Mouse (Mus musculus): Measurements from ENCODE around the gene Paip2b. TPM values are rescaled to one million over a fixed set of nuclear protein-coding genes. Genes with fewer than 3 reads are reported as not detected.

Gene Paip2b
- total RNA-seq (2014; rRNA removed) (45.3 and 46.9 TPM in 2 replicates), polyA plus RNA-seq (2015; fragmentation: Nextera tagmentation; extraction: Ambion mirVana) (27.9 and 30.8 TPM in 2 replicates)

DNA sequence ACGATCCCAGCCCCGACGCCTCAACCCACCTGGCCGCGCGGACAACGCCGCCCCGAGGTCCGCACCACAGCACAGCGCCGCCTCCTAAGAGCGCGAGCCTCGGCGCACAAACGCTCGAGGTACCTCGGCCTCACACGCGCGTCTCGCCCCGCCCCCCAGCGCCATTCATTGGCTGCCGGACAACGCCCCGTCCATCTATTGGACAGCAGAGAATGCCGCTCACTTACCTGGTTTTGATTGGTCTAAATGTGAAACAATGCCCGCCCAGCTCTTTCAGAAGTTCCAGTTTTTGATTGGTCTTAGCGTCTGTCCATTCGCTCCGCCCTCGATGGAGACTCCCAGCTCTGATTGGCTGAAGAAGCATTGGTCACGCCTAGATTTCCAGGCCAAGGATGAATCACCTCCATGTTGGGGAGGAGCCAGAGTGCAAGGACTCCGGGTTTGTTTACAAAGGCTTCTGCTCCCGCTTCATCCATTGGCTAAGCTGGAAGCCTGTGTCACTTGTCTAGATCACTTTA, at the start of gene Paip2b:
Paip2b (minus strand) TSS at position 136 of the 518 bp plus-strand sequence.
- Histone ChIP-seq H3K27me3 (ENCODE audit: insufficient read depth, low read length) (no peaks in the 10 kb centered on the region), H3K4me3 (ENCODE audit: low read length) (peak within 1 kb of the TSS; percentile 74), H3K9me3 (ENCODE audit: low read length) (no peaks in the 10 kb centered on the region), H3K27ac (peak within 1 kb of the TSS; percentile 87), H3K9ac (replicated peaks; ENCODE audit: low read length) (peak within 1 kb of the TSS; percentile 82), H3K4me2 (ENCODE audit: low read depth, low read length) (peak within 1 kb of the TSS; percentile 80), H3K36me3 (ENCODE audit: insufficient read depth, low read length) (no peaks in the 10 kb centered on the region), H3K4me1 (ENCODE audit: insufficient read depth, low read length) (0 out of 2 replicates have a peak, but pooled peaks cover 9% of the 10 kb centered on the region)
- peak; percentile 99 for ATAC-seq
- under 1% methylated on average over 36 of the region's 37 CpGs for WGBS
- peak; percentile 99 for DNase-seq (ENCODE audit: low spot score)
- TF ChIP-seq CTCF (IDR thresholded peaks at IDR 0.05; ENCODE audit: low read depth): peak; percentile 20; the same call in 1 of the 2 replicates

GRCm38 (mm10) chr6:83879815-83880214, 48.3 kb upstream of the Paip2b start:
- Histone ChIP-seq H3K9ac (replicated peaks; ENCODE audit: low read length) (no peak overlapping the region), H3K27ac (no peak overlapping the region), H3K4me3 (ENCODE audit: low read length) (no peak overlapping the region), H3K36me3 (ENCODE audit: insufficient read depth, low read length) (no peaks in the 10 kb centered on the region), H3K9me3 (ENCODE audit: low read length) (no peaks in the 10 kb centered on the region), H3K27me3 (ENCODE audit: insufficient read depth, low read length) (no peaks in the 10 kb centered on the region), H3K4me2 (ENCODE audit: low read depth, low read length) (peak overlapping the region; percentile 26; the same call in 1 of the 2 replicates), H3K4me1 (ENCODE audit: insufficient read depth, low read length) (no peaks in the 10 kb centered on the region)
- DNase-seq (ENCODE audit: low spot score) (peak; percentile 84), ATAC-seq (no peak)
- peak; percentile 75 for TF ChIP-seq CTCF (IDR thresholded peaks at IDR 0.05; ENCODE audit: low read depth)
- under 1% methylated on average over 4 of the region's 4 CpGs for WGBS

GRCm38 (mm10) chr6:83867598-83868585, 36.4 kb upstream of the Paip2b start:
- WGBS: 1% methylated on average over 19 of the region's 19 CpGs
- TF ChIP-seq CTCF (IDR thresholded peaks at IDR 0.05; ENCODE audit: low read depth): peak; percentile 30; the same call in 1 of the 2 replicates
- Histone ChIP-seq H3K4me1 (ENCODE audit: insufficient read depth, low read length) (peaks cover 4% of the 10 kb centered on the region; the same call in 1 of the 2 replicates), H3K27me3 (ENCODE audit: insufficient read depth, low read length) (no peaks in the 10 kb centered on the region), H3K4me2 (ENCODE audit: low read depth, low read length) (peak overlapping the region; percentile 99), H3K9me3 (ENCODE audit: low read length) (no peaks in the 10 kb centered on the region), H3K36me3 (ENCODE audit: insufficient read depth, low read length) (no peaks in the 10 kb centered on the region), H3K27ac (peak overlapping the region; percentile 66), H3K9ac (replicated peaks; ENCODE audit: low read length) (peak overlapping the region; percentile 70), H3K4me3 (ENCODE audit: low read length) (peak overlapping the region; percentile 71)
- DNase-seq (ENCODE audit: low spot score): peak; percentile 73
- peak; percentile 69 for ATAC-seq

DNA sequence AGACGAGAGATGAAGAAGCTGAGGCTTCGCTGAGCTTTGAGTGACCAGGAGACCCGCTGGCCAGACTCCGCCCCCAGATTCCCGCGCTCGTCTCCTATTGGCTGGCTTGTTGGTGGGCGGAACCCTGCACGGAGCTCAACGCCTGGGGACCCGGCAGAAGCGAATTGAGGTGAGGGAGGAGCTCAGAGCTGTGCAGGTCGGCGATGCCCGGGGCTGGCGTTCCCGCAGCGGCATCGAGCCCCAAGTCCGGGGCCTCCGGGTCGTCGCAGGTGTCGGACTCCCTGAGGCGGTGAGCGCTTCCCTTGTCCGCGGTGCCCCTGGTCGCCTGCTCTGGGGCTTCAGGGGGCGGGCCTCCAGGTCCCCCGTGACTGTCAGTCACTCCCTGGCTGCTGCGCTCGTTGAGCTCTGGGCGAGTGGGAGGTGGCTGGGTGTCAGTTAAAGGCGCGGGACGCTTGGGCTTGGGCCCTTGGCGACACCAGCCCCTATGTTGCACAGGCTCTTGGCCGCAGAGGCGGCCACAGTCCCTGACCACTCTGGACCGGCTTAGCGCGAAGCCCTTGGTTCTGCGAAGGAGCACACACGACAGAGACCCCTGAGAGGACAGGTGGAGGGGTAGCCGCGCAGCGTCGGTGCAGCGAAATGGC, 35.5 kb upstream of the Paip2b start, which contains the start of gene Zfp638:
Zfp638 (plus strand) TSS at position 156 of the 644 bp plus-strand sequence.
- Histone ChIP-seq H3K9ac (replicated peaks; ENCODE audit: low read length) (peak within 1 kb of the TSS; percentile 70), H3K4me3 (ENCODE audit: low read length) (peak within 1 kb of the TSS; percentile 71), H3K27me3 (ENCODE audit: insufficient read depth, low read length) (no peaks in the 10 kb centered on the region), H3K4me2 (ENCODE audit: low read depth, low read length) (peak within 1 kb of the TSS; percentile 99), H3K4me1 (ENCODE audit: insufficient read depth, low read length) (peaks cover 4% of the 10 kb centered on the region; the same call in 1 of the 2 replicates), H3K27ac (peak within 1 kb of the TSS; percentile 66), H3K9me3 (ENCODE audit: low read length) (no peaks in the 10 kb centered on the region), H3K36me3 (ENCODE audit: insufficient read depth, low read length) (no peaks in the 10 kb centered on the region)
- WGBS: under 1% methylated on average over 49 of the region's 50 CpGs
- no peak for TF ChIP-seq CTCF (IDR thresholded peaks at IDR 0.05; ENCODE audit: low read depth)
- ATAC-seq (peak; percentile 98), DNase-seq (ENCODE audit: low spot score) (peak; percentile 90)

GRCm38 (mm10) chr6:83866423-83866822, 34.9 kb upstream of the Paip2b start:
- H3K4me1 ChIP-seq (ENCODE audit: insufficient read depth, low read length): peaks cover 4% of the 10 kb centered on the region; the same call in 1 of the 2 replicates
- H3K4me3 ChIP-seq (ENCODE audit: low read length): peak overlapping the region; percentile 71
- no peak overlapping the region for H3K9ac ChIP-seq (replicated peaks; ENCODE audit: low read length)
- DNase-seq (ENCODE audit: low spot score) (no peak), ATAC-seq (no peak)
- 39% methylated on average over 4 of the region's 4 CpGs for WGBS
- H3K27me3 ChIP-seq (ENCODE audit: insufficient read depth, low read length): no peaks in the 10 kb centered on the region
- no peak overlapping the region for H3K27ac ChIP-seq
- TF ChIP-seq CTCF (IDR thresholded peaks at IDR 0.05; ENCODE audit: low read depth): no peak
- H3K4me2 ChIP-seq (ENCODE audit: low read depth, low read length): peak overlapping the region; percentile 99
- no peaks in the 10 kb centered on the region for H3K36me3 ChIP-seq (ENCODE audit: insufficient read depth, low read length)
- no peaks in the 10 kb centered on the region for H3K9me3 ChIP-seq (ENCODE audit: low read length)

- Histone ChIP-seq H3K4me3 (ENCODE audit: low read length) (no peak overlapping the region), H3K27me3 (ENCODE audit: insufficient read depth, low read length) (no peaks in the 10 kb centered on the region), H3K4me1 (ENCODE audit: insufficient read depth, low read length) (peaks cover 4% of the 10 kb centered on the region; the same call in 1 of the 2 replicates), H3K9me3 (ENCODE audit: low read length) (no peaks in the 10 kb centered on the region), H3K27ac (no peak overlapping the region), H3K36me3 (ENCODE audit: insufficient read depth, low read length) (no peaks in the 10 kb centered on the region), H3K4me2 (ENCODE audit: low read depth, low read length) (no peak overlapping the region), H3K9ac (replicated peaks; ENCODE audit: low read length) (no peak overlapping the region)
- ATAC-seq (no peak), DNase-seq (ENCODE audit: low spot score) (no peak)
- no peak for TF ChIP-seq CTCF (IDR thresholded peaks at IDR 0.05; ENCODE audit: low read depth)
- 72% methylated on average over 4 of the region's 4 CpGs for WGBS
Measured at GRCm38 (mm10) chr6:83863538-83863937, 32.0 kb upstream of the Paip2b start.
